Mouse (Mus musculus): ENCODE results near the gene Pls1. TPM values are rescaled to one million over a fixed set of nuclear protein-coding genes. Genes with fewer than 3 reads are reported as not detected.

The Pls1 gene
- polyA plus RNA-seq (2012; rRNA removed) (0.69 and 0.95 TPM in 2 replicates), polyA plus RNA-seq (2014; fragmentation: Nextera tagmentation; extraction: Ambion mirVana) (1.8 TPM in 2 replicates)

DNA sequence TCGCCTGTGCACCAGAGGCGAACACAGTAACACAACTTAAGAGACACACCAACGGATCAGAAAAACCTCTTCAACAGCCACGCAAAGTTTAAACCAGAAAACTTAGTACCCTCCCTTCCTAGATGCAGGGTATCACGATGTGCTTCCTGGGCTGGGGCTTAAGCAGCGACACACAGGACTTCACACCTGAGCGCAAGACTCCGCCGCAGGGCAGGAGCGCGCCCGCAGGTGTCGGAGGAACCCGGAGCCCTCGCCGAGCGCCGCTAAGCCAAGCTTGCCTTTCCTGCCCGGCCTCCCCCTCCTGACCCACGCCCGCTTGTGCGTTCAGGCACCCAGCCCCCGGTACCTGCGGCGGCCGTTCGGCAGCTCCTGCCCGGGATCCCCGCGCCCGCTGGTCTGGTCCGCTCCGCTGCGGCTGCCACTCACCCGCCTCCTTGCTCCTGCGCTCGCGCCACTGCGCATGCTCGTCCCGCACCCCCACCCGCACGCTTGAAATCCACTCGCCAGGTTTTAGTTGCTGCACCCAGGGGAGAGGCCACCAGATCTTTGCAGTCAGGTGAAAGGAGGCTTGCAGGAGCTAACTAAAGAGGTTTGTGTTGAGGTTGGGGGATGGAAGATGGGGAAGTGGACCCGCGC is at the start of gene Pls1:
Gene Pls1, minus strand, starts transcription at position 487 of the 636 bp plus-strand sequence.
- TF ChIP-seq POLR2A (IDR thresholded peaks at IDR 0.05; ENCODE audit: borderline replicate concordance, extremely low read depth, insufficient read depth, insufficient read length), result no peak
- Histone ChIP-seq H3K4me2 (replicated peaks; ENCODE audit: low read depth, low read length, severe bottlenecking) (peak within 1 kb of the TSS; percentile 93), H3K9ac (ENCODE audit: low read depth, low read length, severe bottlenecking) (peak within 1 kb of the TSS; percentile 52), H3K4me3 (replicated peaks; ENCODE audit: low read length) (peak within 1 kb of the TSS; percentile 58), H3K4me1 (ENCODE audit: control insufficient read depth, insufficient read depth, low read length) (peaks cover 3% of the 10 kb centered on the region; the same call in 1 of the 2 replicates), H3K27me3 (ENCODE audit: control insufficient read depth, insufficient read depth, low read length) (no peaks in the 10 kb centered on the region), H3K36me3 (ENCODE audit: control insufficient read depth, insufficient read depth, low read length) (no peaks in the 10 kb centered on the region), H3K9me3 (ENCODE audit: control insufficient read depth, low read length) (no peaks in the 10 kb centered on the region), H3K27ac (replicated peaks; ENCODE audit: low read depth, low read length) (no peak within 1 kb of the TSS)
- ATAC-seq (ENCODE audit: low FRiP score, low read depth) (peak; percentile 82), DNase-seq (ENCODE audit: low spot score) (peak; percentile 63)
- WGBS, result under 1% methylated on average over 43 of the region's 46 CpGs

DNA sequence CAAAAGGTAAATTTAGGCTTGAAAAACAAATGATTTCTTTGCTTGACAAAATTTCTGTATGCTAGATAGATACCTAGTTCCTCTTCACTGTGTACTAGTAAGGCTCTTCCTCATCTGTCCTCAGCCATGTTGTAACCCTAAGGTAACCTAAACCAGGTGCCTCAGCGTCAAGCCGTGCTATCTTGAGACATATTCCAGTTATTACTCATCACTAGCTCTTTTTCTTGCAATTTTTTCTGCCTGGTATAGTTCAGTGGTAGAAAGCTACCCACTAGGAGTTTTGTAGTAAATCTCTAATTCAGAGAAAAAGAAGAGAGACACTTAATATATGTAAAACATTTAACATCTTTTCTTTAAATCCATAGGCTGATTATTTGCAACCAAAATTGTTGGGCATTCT is 37.6 kb upstream of the Pls1 start:
- DNase-seq (ENCODE audit: low spot score) (no peak), ATAC-seq (ENCODE audit: low FRiP score, low read depth) (no peak)
- H3K4me3 ChIP-seq (replicated peaks; ENCODE audit: low read length), result no peak overlapping the region
- WGBS, result 91% methylated on average over 2 of the region's 2 CpGs
- no peak for TF ChIP-seq POLR2A (IDR thresholded peaks at IDR 0.05; ENCODE audit: borderline replicate concordance, extremely low read depth, insufficient read depth, insufficient read length)
- H3K9me3 ChIP-seq (ENCODE audit: control insufficient read depth, low read length), result no peaks in the 10 kb centered on the region
- H3K4me2 ChIP-seq (replicated peaks; ENCODE audit: low read depth, low read length, severe bottlenecking), result no peak overlapping the region
- H3K27me3 ChIP-seq (ENCODE audit: control insufficient read depth, insufficient read depth, low read length), result no peaks in the 10 kb centered on the region
- no peaks in the 10 kb centered on the region for H3K4me1 ChIP-seq (ENCODE audit: control insufficient read depth, insufficient read depth, low read length)
- H3K36me3 ChIP-seq (ENCODE audit: control insufficient read depth, insufficient read depth, low read length), result peaks cover 39% of the 10 kb centered on the region
- no peak overlapping the region for H3K27ac ChIP-seq (replicated peaks; ENCODE audit: low read depth, low read length)
- H3K9ac ChIP-seq (ENCODE audit: low read depth, low read length, severe bottlenecking), result no peak overlapping the region

DNA sequence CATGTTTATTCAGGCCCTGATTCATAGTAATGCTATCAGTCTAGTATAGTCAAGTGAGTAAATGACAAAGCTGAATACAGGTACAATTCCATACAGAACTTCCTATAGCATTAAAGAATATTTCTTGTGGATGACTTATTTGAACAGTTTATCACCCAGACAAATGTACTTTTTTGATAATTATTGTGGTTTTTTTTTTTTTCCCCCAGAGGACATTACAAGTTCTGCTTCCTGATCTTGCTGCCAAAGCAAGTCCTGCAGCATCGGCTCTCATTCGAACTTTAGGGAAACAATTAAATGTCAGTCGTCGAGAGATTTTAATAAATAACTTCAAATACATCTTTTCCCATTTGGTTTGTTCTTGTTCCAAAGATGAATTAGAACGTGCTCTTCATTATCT is 33.1 kb upstream of the Pls1 start:
- ATAC-seq (ENCODE audit: low FRiP score, low read depth) (no peak), DNase-seq (ENCODE audit: low spot score) (no peak)
- no peak overlapping the region for H3K9ac ChIP-seq (ENCODE audit: low read depth, low read length, severe bottlenecking)
- no peak overlapping the region for H3K4me3 ChIP-seq (replicated peaks; ENCODE audit: low read length)
- H3K27me3 ChIP-seq (ENCODE audit: control insufficient read depth, insufficient read depth, low read length), result no peaks in the 10 kb centered on the region
- no peak overlapping the region for H3K27ac ChIP-seq (replicated peaks; ENCODE audit: low read depth, low read length)
- WGBS, result 93% methylated on average over 5 of the region's 5 CpGs
- no peak overlapping the region for H3K4me2 ChIP-seq (replicated peaks; ENCODE audit: low read depth, low read length, severe bottlenecking)
- H3K4me1 ChIP-seq (ENCODE audit: control insufficient read depth, insufficient read depth, low read length), result no peaks in the 10 kb centered on the region
- H3K36me3 ChIP-seq (ENCODE audit: control insufficient read depth, insufficient read depth, low read length), result peaks cover 20% of the 10 kb centered on the region
- H3K9me3 ChIP-seq (ENCODE audit: control insufficient read depth, low read length), result no peaks in the 10 kb centered on the region
- no peak for TF ChIP-seq POLR2A (IDR thresholded peaks at IDR 0.05; ENCODE audit: borderline replicate concordance, extremely low read depth, insufficient read depth, insufficient read length)

DNA sequence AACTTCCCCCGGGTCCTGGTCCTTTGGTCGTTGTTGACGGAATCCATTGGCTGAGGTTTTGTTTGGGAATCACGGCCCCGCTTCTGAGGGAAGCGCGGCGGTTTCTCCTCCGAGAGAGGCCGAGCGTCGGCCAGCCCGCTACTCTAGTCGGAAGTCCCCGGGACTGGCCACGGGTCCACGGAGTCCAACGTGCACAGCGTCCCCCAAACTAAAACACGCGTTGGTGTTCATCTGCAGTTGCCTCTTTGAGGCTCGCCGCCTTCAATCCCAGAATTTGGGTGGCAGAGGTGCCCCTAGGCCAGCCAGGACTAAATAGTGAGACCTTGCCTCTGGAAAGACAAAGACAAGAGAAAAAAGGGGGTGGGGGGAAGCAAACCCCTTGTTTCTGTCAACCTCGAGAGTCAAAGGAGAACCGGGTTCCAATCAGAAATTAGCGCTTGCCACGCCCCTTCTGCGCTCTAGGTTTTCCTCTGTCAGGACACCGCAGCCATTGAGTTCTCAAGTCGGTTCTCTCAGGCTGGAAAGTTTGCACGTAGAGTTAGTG is 13.0 kb upstream of the Pls1 start:
- H3K9me3 ChIP-seq (ENCODE audit: control insufficient read depth, low read length), result no peaks in the 10 kb centered on the region
- ATAC-seq (ENCODE audit: low FRiP score, low read depth) (peak; percentile 17; the same call in 1 of the 2 replicates), DNase-seq (ENCODE audit: low spot score) (peak; percentile 75)
- H3K4me1 ChIP-seq (ENCODE audit: control insufficient read depth, insufficient read depth, low read length), result no peaks in the 10 kb centered on the region
- peak overlapping the region; percentile 91 for H3K4me3 ChIP-seq (replicated peaks; ENCODE audit: low read length)
- H3K27ac ChIP-seq (replicated peaks; ENCODE audit: low read depth, low read length), result peak overlapping the region; percentile 70
- under 1% methylated on average over 31 of the region's 31 CpGs for WGBS
- peak overlapping the region; percentile 82 for H3K9ac ChIP-seq (ENCODE audit: low read depth, low read length, severe bottlenecking)
- peaks cover 5% of the 10 kb centered on the region; the same call in 1 of the 2 replicates for H3K36me3 ChIP-seq (ENCODE audit: control insufficient read depth, insufficient read depth, low read length)
- no peak for TF ChIP-seq POLR2A (IDR thresholded peaks at IDR 0.05; ENCODE audit: borderline replicate concordance, extremely low read depth, insufficient read depth, insufficient read length)
- no peaks in the 10 kb centered on the region for H3K27me3 ChIP-seq (ENCODE audit: control insufficient read depth, insufficient read depth, low read length)
- H3K4me2 ChIP-seq (replicated peaks; ENCODE audit: low read depth, low read length, severe bottlenecking), result peak overlapping the region; percentile 84

DNA sequence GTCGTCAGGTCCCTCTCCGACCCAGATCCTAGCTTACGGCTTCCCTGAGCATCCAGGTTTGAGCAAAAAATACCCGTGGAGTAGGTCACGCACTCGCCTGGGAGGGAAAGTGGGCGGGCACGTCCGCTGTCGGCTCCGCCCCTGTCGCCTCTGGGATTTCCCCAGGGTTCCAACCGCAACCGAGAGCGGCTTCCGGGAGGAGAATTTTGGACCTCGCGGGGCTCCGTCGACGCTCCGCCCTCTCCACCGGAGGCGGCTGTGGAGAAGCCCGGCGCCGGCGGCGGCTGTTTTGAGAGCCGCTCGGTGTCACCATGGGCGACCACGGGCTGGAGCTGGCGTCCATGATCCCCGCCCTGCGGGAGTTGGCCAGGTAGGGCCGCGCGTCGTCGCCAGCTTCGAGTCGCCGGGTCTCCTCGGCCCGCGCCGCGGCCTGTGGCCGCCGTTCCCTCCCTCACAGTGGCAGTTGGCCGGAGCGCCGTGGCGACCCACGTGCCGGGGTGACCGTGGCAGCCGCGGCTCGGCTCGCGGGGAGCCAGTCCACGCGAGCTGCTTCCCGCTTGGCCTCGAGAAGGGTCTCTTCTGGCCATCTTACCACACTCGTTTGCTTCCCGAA is 12.4 kb upstream of the Pls1 start, which contains the start of gene Atr:
Gene Atr, plus strand, starts transcription at position 184 of the 613 bp plus-strand sequence.
- Histone ChIP-seq H3K9me3 (ENCODE audit: control insufficient read depth, low read length) (no peaks in the 10 kb centered on the region), H3K27ac (replicated peaks; ENCODE audit: low read depth, low read length) (peak within 1 kb of the TSS; percentile 70), H3K4me2 (replicated peaks; ENCODE audit: low read depth, low read length, severe bottlenecking) (peak within 1 kb of the TSS; percentile 84), H3K27me3 (ENCODE audit: control insufficient read depth, insufficient read depth, low read length) (no peaks in the 10 kb centered on the region), H3K36me3 (ENCODE audit: control insufficient read depth, insufficient read depth, low read length) (no peaks in the 10 kb centered on the region), H3K9ac (ENCODE audit: low read depth, low read length, severe bottlenecking) (peak within 1 kb of the TSS; percentile 82), H3K4me3 (replicated peaks; ENCODE audit: low read length) (peak within 1 kb of the TSS; percentile 91), H3K4me1 (ENCODE audit: control insufficient read depth, insufficient read depth, low read length) (no peaks in the 10 kb centered on the region)
- DNase-seq (ENCODE audit: low spot score), result peak; percentile 96
- under 1% methylated on average over 59 of the region's 69 CpGs for WGBS
- peak; percentile 91 for ATAC-seq (ENCODE audit: low FRiP score, low read depth)
- TF ChIP-seq POLR2A (IDR thresholded peaks at IDR 0.05; ENCODE audit: borderline replicate concordance, extremely low read depth, insufficient read depth, insufficient read length), result no peak

All from limb, embryonic 14.5 days (tissue).